Mouse (Mus musculus): ENCODE results near the gene Plekhd1. TPM values are rescaled to one million over a fixed set of nuclear protein-coding genes. Genes with fewer than 3 reads are reported as not detected.

Gene Plekhd1
- not detected for total RNA-seq (2021)
- long read RNA-seq, experiment 1 = 0 reads
- long read RNA-seq, experiment 2 = 0 reads

- DNase-seq = peak; percentile 30
These were observed at the start of gene Plekhd1 for GRCm38 (mm10) chr12:80692269-80692972. Gene Plekhd1 (plus strand): TSS chr12:80692591.

GRCm38 (mm10) chr12:80642725-80643692 lies 49.4 kb upstream of the Plekhd1 start:
- DNase-seq = no peak

GRCm38 (mm10) chr12:80643693-80644505 lies 48.5 kb upstream of the Plekhd1 start, which contains the start of the genes Slc39a9 and Erh:
Gene Slc39a9 (plus strand): TSS chr12:80643883.
Gene Erh (minus strand): TSS chr12:80644341.
- peak; percentile 91 for DNase-seq

GRCm38 (mm10) chr12:80644506-80644868 lies 47.9 kb upstream of the Plekhd1 start:
- DNase-seq = no peak

DNA sequence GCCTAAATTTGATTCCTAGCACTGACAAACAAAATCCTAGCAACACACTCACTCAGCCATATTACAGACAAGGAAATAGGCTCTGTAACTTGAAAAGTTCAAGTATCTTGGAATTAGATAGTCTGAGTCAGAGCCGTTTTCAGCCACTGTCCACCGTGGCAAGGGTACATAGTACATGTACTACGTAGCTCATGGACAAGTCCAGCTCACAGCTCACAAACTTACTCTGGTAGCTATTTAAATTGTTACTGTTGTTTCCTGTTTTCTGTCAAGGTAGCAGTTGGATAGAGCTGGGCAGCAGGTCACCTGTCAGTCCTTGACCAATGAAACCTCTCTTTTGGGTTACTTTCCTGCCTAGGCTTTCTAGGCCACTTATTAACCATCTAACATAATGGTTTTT lies 46.0 kb upstream of the Plekhd1 start:
- no peak for DNase-seq

DNA sequence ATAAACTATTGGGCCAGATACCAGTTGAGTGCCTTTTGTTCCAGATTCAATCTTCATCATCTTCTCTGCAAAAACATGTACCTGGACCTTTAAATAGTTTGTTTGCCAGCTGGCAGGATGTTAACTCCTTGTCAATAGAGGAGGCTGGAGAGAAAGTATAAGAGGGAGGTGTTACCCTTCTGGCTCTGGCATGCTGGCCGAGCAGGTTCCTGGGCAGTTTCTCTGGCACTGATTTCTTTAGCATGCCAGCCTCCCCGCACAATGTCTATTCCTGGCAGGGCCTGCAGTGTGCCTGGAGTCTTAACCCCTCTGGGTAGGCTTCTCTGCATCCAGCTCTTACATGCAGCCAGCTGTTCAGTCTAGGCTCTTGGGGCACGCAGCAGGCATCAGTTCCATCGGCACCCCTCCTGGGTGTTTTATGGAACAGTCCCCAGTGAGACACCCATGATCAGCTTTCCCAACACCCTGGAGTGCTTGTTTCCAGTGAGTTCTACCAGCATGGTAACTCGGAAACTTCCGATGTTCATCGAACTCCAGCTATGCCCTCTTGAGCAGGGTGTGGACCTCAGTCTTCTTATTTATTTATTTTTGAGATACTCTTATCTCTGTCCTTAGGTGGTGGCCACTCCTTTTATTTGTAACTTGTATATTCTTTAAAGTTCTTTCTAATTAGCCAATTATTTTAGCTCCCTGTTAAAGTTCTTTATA lies 38.3 kb upstream of the Plekhd1 start:
- DNase-seq = no peak

DNA sequence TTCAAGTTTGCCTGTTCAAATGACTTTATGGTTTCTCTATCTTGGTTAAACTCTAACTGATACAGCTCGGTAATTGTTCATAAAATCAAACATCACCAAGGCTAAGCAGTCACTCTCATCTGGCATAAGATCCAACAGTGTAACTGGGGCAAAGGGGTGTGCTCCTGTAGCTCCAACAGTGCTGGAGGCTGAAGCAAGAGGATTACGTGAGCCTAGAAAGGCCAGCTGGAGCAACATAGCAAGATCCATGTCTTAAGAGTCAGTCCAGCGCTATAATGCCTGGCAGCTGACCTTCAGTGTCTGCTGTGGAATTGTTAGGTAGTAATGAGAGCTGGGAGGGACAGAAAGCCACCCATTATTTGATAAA lies 37.7 kb upstream of the Plekhd1 start:
- no peak for DNase-seq

DNA sequence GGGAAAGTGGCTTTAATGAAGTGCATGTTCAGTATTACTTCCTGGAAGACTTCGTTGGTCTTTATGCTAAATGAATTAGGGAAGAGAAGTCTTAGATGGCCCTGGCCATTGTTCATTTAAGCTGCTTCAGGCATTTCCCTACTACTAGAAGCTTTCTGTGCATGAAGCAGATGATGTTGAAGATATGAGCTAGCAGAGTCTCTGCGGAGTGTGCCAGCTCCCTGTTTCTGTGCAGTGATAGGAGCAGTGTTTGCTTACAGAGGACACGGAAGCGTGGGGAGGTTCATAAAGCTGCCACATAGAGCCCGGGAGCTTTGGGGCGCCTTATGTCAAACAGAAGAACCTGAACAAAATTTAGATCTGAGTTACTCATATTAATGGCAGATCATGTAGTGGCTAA lies 33.7 kb upstream of the Plekhd1 start:
- no peak for DNase-seq

DNA sequence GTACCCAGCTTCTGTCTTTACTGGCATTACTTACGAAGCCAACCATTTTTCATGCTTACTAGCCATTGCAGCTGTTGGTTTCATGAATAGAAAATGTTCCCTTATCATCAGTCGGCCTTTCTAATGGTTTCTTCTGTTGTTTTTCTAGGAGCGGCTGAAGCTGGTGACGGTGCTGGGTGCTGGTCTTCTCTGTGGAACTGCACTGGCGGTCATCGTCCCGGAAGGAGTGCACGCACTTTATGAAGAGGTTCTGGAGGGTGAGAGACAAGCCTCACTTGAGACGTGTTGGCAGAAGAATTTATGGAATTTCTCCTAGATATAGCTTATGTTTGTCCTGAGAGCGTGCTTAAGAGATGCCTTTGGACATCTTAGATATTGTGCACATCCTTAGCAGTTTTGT lies 30.1 kb upstream of the Plekhd1 start:
- no peak for DNase-seq

- DNase-seq = no peak
These were observed 28.5 kb upstream of the Plekhd1 start for GRCm38 (mm10) chr12:80663935-80664334.

DNA sequence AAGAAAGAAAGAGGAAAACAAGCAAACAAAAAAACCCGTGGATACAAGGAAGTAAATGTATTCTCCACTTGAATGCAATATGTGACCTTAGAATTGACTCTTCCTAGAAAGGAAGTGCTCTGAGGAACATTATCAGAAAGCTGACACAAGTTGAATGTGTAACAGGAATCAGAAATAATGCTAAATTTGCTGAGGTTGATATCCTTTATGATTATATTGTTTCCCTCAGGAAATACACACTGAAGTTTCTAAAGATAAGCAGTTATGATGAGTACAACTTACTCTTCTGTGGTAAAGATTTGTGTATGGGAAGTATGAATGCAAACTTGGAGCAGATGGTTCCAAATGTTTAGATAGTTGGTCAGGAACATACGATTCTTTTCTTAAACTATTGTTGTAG lies 24.0 kb upstream of the Plekhd1 start:
- DNase-seq = no peak

DNA sequence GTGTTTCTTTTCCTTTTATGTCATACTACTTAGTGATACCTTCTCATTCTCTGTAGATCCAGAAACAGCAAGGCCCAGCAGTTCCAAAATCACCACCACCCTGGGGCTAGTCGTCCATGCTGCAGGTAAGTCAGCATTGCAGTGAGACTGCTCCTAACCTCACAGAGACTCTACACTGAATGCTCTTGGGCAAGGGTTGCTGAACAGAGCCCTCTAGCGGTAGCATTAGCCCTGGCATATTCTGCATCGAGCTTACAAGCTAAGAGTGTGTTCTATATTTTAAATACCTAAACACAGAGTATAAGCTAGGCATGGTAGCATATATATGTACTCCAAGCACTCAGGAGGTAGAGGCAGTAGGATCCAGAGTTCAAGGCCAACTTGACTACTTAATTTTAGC lies 19.2 kb upstream of the Plekhd1 start:
- DNase-seq = no peak

DNA sequence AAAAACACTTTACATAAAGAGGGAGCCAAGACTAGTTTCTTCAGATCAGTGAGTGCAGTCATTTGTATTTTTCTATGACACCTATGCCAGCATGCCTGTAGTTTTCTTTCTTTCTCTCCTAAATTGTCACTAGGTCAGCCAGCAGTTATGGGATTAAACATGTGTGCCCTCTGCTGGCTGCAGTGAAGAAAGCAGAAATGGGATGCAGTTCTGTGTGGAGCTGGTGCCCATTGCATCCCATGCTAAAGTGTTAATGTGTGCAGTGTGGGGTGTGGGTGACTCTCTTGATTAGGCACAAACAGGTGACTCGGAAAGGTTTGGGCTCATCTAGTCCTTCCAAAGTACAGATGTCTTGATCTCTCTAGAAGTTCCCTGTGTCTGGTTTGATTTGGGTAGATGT lies 11.1 kb upstream of the Plekhd1 start:
- no peak for DNase-seq

GRCm38 (mm10) chr12:80683554-80683953 lies 8.8 kb upstream of the Plekhd1 start:
- DNase-seq = no peak

DNA sequence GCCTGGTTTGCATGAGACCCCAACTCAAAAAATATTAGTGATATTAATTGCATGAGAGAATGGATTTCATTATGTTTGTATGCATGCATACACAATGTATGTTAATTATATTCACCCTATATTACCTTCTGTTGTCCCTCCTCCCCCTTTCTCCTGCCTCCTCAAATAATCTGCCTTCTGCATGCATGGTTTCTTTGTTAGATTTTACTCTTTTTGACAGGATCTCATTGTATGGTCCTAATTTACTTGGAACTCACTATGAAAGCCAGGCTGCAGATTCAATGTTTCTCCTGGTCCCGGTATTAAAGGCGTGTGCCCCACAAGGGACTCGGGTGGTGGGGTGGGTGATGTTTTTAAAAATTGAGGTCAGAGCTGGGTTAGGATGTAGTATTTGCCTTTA lies 8.1 kb upstream of the Plekhd1 start:
- no peak for DNase-seq

GRCm38 (mm10) chr12:80687788-80688211 lies 4.6 kb upstream of the Plekhd1 start:
- no peak for DNase-seq

DNA sequence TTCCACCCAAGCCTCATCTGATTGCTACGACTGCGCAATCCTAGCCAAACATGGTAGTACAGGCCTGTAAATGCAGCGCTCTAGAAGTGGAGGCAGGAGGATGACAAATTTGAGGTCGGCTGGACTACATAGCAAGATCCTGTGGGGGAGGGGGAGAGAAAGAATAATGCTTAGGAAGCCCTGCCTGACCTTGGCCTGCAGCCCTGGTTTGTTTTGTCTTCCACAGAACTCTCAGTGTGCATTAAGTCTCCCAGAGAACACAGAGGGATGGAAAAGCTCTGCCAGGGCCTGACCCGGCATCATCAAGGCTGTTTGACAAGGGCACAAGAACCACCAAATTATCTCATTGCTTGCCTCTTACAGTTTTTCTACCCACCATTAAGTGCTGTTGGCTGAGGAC lies 2.7 kb upstream of the Plekhd1 start:
- no peak for DNase-seq

GRCm38 (mm10) chr12:80691671-80692091 lies 710 bp upstream of the Plekhd1 start:
- DNase-seq = peak; percentile 31

GRCm38 (mm10) chr12:80693700-80694099 lies 1.3 kb downstream of the Plekhd1 start:
- no peak for DNase-seq

DNA sequence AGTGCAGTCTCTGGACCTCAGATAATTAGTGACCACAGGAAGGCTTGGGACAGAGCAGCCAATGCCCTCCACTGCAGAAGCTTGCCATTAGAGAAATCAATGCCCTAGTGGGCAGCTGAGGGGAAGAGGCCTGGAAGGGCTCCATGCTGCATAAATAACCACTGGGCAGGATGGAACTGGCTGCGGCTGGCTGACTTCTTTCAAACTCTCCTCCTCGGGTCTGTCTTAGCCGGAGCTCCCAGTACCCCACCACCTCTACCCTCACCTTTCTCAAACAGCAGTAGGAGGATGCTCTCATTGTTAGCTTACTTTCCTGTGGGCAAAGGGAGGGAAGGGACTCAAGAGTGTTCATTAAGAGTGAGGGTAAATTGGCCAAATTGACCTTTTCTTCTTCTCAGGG lies 2.6 kb downstream of the Plekhd1 start:
- DNase-seq = no peak

GRCm38 (mm10) chr12:80698526-80699143 lies 6.2 kb downstream of the Plekhd1 start:
- DNase-seq = no peak
